ENCODE assay signal across 8 mouse cellular contexts in the genomic region with DNA sequence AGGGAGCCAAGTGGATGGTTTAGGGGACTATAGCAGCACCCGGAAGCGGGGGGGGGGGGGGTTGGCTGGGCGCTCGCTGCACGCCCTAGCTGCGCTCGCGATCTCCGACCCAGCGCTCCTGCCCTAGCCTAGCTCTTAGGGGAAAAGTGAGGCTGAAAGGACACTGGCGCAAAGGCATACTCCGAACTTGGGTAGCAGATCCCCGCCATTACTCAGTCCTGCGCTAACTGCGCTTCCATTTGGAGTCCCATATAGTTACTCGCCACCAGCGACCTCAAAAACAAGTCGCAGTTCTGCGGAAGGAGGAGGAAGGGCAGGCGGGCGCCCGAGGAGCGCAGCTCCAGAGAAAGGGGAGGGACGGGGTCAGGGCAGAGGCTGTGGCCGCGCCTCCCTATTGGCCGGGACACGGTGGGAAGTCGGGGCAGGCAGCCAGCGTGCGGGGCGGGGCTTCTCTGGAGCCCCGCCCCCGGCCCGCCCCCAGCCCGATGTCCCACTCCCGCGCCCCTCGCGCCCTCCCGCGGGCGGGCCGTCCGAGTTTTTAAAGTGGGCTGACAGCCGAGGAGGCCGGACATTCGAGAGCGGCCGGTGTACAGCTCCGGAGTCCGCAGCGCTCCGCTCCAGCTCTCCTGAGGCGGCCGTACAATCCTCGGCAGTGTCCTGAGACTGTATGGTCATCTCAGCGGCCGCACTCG. TPM values are rescaled to one million over a fixed set of nuclear protein-coding genes. Genes with fewer than 3 reads are reported as not detected.
DNase-seq lines count a peak whose midpoint lies in the region; ATAC-seq and TF ChIP-seq lines count a peak whose summit lies in the region.

TSS of gene Epas1 (plus strand) at position 571 of the 692 bp plus-strand sequence.

- H3K27ac ChIP-seq in heart, embryonic 12.5 days (ENCODE audit: poor library complexity, severe bottlenecking): peak within 1 kb of the TSS; percentile 74; the same call in 1 of the 2 replicates
- peak within 1 kb of the TSS; percentile 72 for H3K27ac ChIP-seq in kidney, embryonic 15.5 days
- H3K27ac ChIP-seq in liver, adult 2 months (replicated peaks; ENCODE audit: insufficient read depth, low read depth, low read length): peak within 1 kb of the TSS; percentile 91

- peaks cover 35% of the 10 kb centered on the region for H3K4me1 ChIP-seq in heart, embryonic 12.5 days (replicated peaks)
- peaks cover 24% of the 10 kb centered on the region for H3K4me1 ChIP-seq in kidney, embryonic 15.5 days
- H3K4me1 ChIP-seq in liver, adult 2 months (ENCODE audit: control insufficient read depth, insufficient read depth, low read length): peaks cover 24% of the 10 kb centered on the region

- H3K9me3 ChIP-seq in heart, embryonic 12.5 days (replicated peaks): no peaks in the 10 kb centered on the region
- no peaks in the 10 kb centered on the region for H3K9me3 ChIP-seq in kidney, embryonic 15.5 days (replicated peaks)

- under 1% methylated on average over 50 of the region's 60 CpGs for WGBS in heart, embryonic 12.5 days
- under 1% methylated on average over 55 of the region's 60 CpGs for WGBS in kidney, embryonic 15.5 days
- under 1% methylated on average over 60 of the region's 60 CpGs for WGBS in liver, adult 2 months

- peaks cover 26% of the 10 kb centered on the region; the same call in 1 of the 2 replicates for H3K79me2 ChIP-seq in liver, adult 2 months (ENCODE audit: control insufficient read depth, insufficient read depth, low read length)

- peak; percentile 95 for TF ChIP-seq POLR2A in liver, adult 2 months (IDR thresholded peaks at IDR 0.05; ENCODE audit: extremely low read depth, insufficient read depth, low read length)

- peak within 1 kb of the TSS; percentile 73 for H3K9ac ChIP-seq in heart, embryonic 12.5 days
- peak within 1 kb of the TSS; percentile 41 for H3K9ac ChIP-seq in kidney, embryonic 15.5 days
- H3K9ac ChIP-seq in liver, adult 2 months (ENCODE audit: low read depth, low read length): peak within 1 kb of the TSS; percentile 81

- peak within 1 kb of the TSS; percentile 98 for H3K4me2 ChIP-seq in heart, embryonic 12.5 days
- peak within 1 kb of the TSS; percentile 91 for H3K4me2 ChIP-seq in kidney, embryonic 15.5 days

- H3K4me3 ChIP-seq in heart, embryonic 12.5 days: peak within 1 kb of the TSS; percentile 71
- H3K4me3 ChIP-seq in kidney, embryonic 15.5 days (replicated peaks): peak within 1 kb of the TSS; percentile 56
- H3K4me3 ChIP-seq in liver, adult 2 months (ENCODE audit: insufficient read depth, low read depth, low read length): peak within 1 kb of the TSS; percentile 89

- no peak for TF ChIP-seq CTCF in liver, adult 2 months (IDR thresholded peaks at IDR 0.05; ENCODE audit: low read depth, low read length)

- H3K36me3 ChIP-seq in heart, embryonic 12.5 days: no peaks in the 10 kb centered on the region
- H3K36me3 ChIP-seq in kidney, embryonic 15.5 days: no peaks in the 10 kb centered on the region
- no peaks in the 10 kb centered on the region for H3K36me3 ChIP-seq in liver, adult 2 months (ENCODE audit: control insufficient read depth, insufficient read depth, low read length)

- DNase-seq in layer of hippocampus, adult 11-12 months (ENCODE audit: low spot score): peak; percentile 71
- DNase-seq in layer of hippocampus, adult 9-10 months (ENCODE audit: low spot score): no peak
- DNase-seq in fibroblast of lung, adult 2 months (ENCODE audit: low read depth): peak; percentile 58
- peak; percentile 83 for DNase-seq in liver, adult 2 months (ENCODE audit: extremely low read depth, low read depth, low spot score)
- peak; percentile 32 to 56 for DNase-seq in monocyte, adult 2 months (ENCODE audit: low read depth in 1 of 2, low spot score in 2 of 2)
- peak; percentile 38 to 63 for DNase-seq in spleen, postnatal 10 days (ENCODE audit: low spot score in 2 of 2)

- peak; percentile 96 for ATAC-seq in heart, embryonic 12.5 days (ENCODE audit: insufficient number of reproducible peaks, low FRiP score)
- peak; percentile 97 for ATAC-seq in kidney, embryonic 15.5 days (replicated peaks; ENCODE audit: low FRiP score)

- peaks cover 19% of the 10 kb centered on the region for H3K27me3 ChIP-seq in heart, embryonic 12.5 days (replicated peaks)
- peaks cover 57% of the 10 kb centered on the region for H3K27me3 ChIP-seq in kidney, embryonic 15.5 days
- no peaks in the 10 kb centered on the region for H3K27me3 ChIP-seq in liver, adult 2 months (ENCODE audit: control insufficient read depth, insufficient read depth, low read length)

RNA-seq across cellular contexts. Expression of gene Epas1, which starts in this region (rescaled TPM):
- polyA plus RNA-seq in heart, embryonic 12.5 days (2016; fragmentation: Nextera tagmentation; extraction: Ambion mirVana): 7.2 and 9.6 TPM in 2 replicates
- polyA plus RNA-seq in kidney, embryonic 15.5 days (2015; fragmentation: Nextera tagmentation; extraction: Ambion mirVana): 8.4 and 9.5 TPM in 2 replicates
- total RNA-seq in liver, adult 2 months (2014; rRNA removed): 41.3 and 59.0 TPM in 2 replicates
- 34.8 and 39.4 TPM in 2 replicates for polyA plus RNA-seq in liver, adult 2 months (2012; rRNA removed)
